18 mouse cellular contexts compared by ENCODE assay signal in genomic region chr2:65652636-65653035, GRCm38 (mm10).
"Had no signal": no experiment of that assay in that cellular context is flagged by ENCODE, and none has a peak within 500 bp of the region (broad histone marks: within the 10 kb centered on the region; RNA-seq: fewer than 3 reads in every experiment).

No protein-coding gene starts in this region.

- DNase-seq: lung, embryonic 14.5 days; lung, postnatal 10 days; lung, postnatal 4 days; midbrain, embryonic 14.5 days; retina, postnatal 1 day; right cerebral cortex, adult 18-20 months; right cerebral cortex, postnatal 25 days; right cerebral cortex, postnatal 4 days; spleen, adult 18-20 months; thymus, adult 18-20 months; thymus, postnatal 14 days; thymus, postnatal 36 days had no signal

- ATAC-seq: midbrain, embryonic 16.5 days had no signal

- H3K27me3 ChIP-seq: midbrain, embryonic 12.5 days; neural tube, embryonic 13.5 days; neural tube, embryonic 15.5 days had no signal

- H3K4me3 ChIP-seq: midbrain, embryonic 10.5 days; midbrain, embryonic 12.5 days; myocyte; neural tube, embryonic 13.5 days; neural tube, embryonic 15.5 days had no signal

- H3K27ac ChIP-seq: midbrain, embryonic 10.5 days; midbrain, embryonic 12.5 days; neural tube, embryonic 13.5 days; neural tube, embryonic 15.5 days had no signal

- H3K4me1 ChIP-seq: midbrain, embryonic 10.5 days; midbrain, embryonic 12.5 days; neural tube, embryonic 13.5 days; neural tube, embryonic 15.5 days had no signal
